Mouse (Mus musculus) left cerebral cortex, adult 8-10 months (tissue): ENCODE measurements at regions not wholly inside any gene's neighbourhood (a gene's known extent, or its start where the extent isn't known, plus 50 kb on each side); places are given as distances from the start of the nearest gene placed in this dataset.

Source experiments
- DNase-seq, 2 experiments: peaks; one replicate each; pipeline ENCODE4 v3.0.0; 2022; ENCODE audit warnings: low spot score in 2 of 2

- no peak for DNase-seq
Measured at GRCm38 (mm10) chr2:51238992-51239391, 90.1 kb upstream of the Rnd3 start.

- DNase-seq = no peak
Measured at GRCm38 (mm10) chr2:51238131-51238931, 89.4 kb upstream of the Rnd3 start.

- DNase-seq = no peak
Measured at GRCm38 (mm10) chr2:51237451-51237850, 88.5 kb upstream of the Rnd3 start.

- no peak for DNase-seq
Measured at GRCm38 (mm10) chr2:51236852-51237251, 87.9 kb upstream of the Rnd3 start.

GRCm38 (mm10) chr2:51234427-51234826 lies 85.5 kb upstream of the Rnd3 start:
- DNase-seq = no peak

GRCm38 (mm10) chr2:51222851-51223250 lies 73.9 kb upstream of the Rnd3 start:
- DNase-seq = no peak

- no peak for DNase-seq
Measured at GRCm38 (mm10) chr2:51219714-51220113, 70.8 kb upstream of the Rnd3 start.

GRCm38 (mm10) chr2:51207150-51208022 lies 58.5 kb upstream of the Rnd3 start:
- no peak for DNase-seq

GRCm38 (mm10) chr2:51206332-51206731 lies 57.4 kb upstream of the Rnd3 start:
- DNase-seq = no peak
